Mouse (Mus musculus) intestine, postnatal 0 days (tissue): ENCODE measurements around the gene Swap70. TPM values are rescaled to one million over a fixed set of nuclear protein-coding genes. Genes with fewer than 3 reads are reported as not detected.
A peak's percentile ranks its signal among the peaks of the same experiment; 100 is the strongest.

ENCODE experiments used
- ATAC-seq: fragments of 200-750 bp; cut with Nextera tagmentation; 2 replicates; pipeline ENCODE4 v1.8.0; 2017; ENCODE audit warnings: mild to moderate bottlenecking, moderate TSS enrichment, moderate library complexity
- H3K27ac ChIP-seq: fragments of 300-500 bp; sonication (generic); 2 replicates; pipeline ENCODE4 v1.5.1; 2014; ENCODE audit warnings: mild to moderate bottlenecking, low read depth, low read length, moderate library complexity
- H3K27me3 ChIP-seq: fragments of 300-500 bp; sonication (generic); replicated peaks from 2 replicates; pipeline ENCODE4 v1.6.1; 2014; ENCODE audit warnings: low read length, mixed read lengths; ENCODE audit not compliant: control insufficient read depth, insufficient read depth
- H3K36me3 ChIP-seq: fragments of 300-500 bp; sonication (generic); 2 replicates; pipeline ENCODE4 v1.6.1; 2014; ENCODE audit warnings: mild to moderate bottlenecking, moderate library complexity; ENCODE audit not compliant: control insufficient read depth, insufficient read depth
- H3K4me1 ChIP-seq: fragments of 300-500 bp; sonication (generic); replicated peaks from 2 replicates; pipeline ENCODE4 v1.6.1; 2014; ENCODE audit warnings: antibody characterized with exemption, low read length, mixed read lengths; ENCODE audit not compliant: control insufficient read depth, insufficient read depth
- H3K4me2 ChIP-seq: fragments of 300-500 bp; sonication (generic); replicated peaks from 2 replicates; pipeline ENCODE4 v1.6.1; 2014; ENCODE audit warnings: low read depth, mild to moderate bottlenecking, moderate library complexity
- H3K4me3 ChIP-seq: fragments of 300-500 bp; sonication (generic); 2 replicates; pipeline ENCODE4 v1.5.1; 2014; ENCODE audit warnings: low read depth, low read length
- H3K9ac ChIP-seq: fragments of 300-500 bp; sonication (generic); 2 replicates; pipeline ENCODE4 v1.6.1; 2014; ENCODE audit warnings: mild to moderate bottlenecking, low read depth, low read length
- H3K9me3 ChIP-seq: fragments of 300-500 bp; sonication (generic); 2 replicates; pipeline ENCODE4 v1.6.1; 2016; ENCODE audit warnings: mixed run types; ENCODE audit not compliant: control insufficient read depth
- CTCF ChIP-seq: sonication (generic); IDR thresholded peaks from 2 replicates; pipeline ENCODE4 v1.5.1; 2016; ENCODE audit warnings: low read depth, mild to moderate bottlenecking, control low read depth, antibody characterized with exemption, moderate library complexity
- WGBS: fragments of 180-500 bp; shearing (Covaris S2); extraction: QIAGEN DNeasy Blood & Tissue Kit; methylation state at CpG from one replicate; pipeline ENCODE4 v1.1.7; 2014; 5-methylcytosine and 5-hydroxymethylcytosine counted together
- polyA plus RNA-seq: library from polyadenylated mRNA; unstranded; fragments of >200 nt; fragmentation: Nextera tagmentation; extraction: Ambion mirVana; gene quantifications from 2 replicates; pipeline ENCODE4 v1.2.1, GENCODE M21; 2015

Gene Swap70
- polyA plus RNA-seq, 1 experiment from 2014 or later, result 11.1 TPM

- Histone ChIP-seq H3K36me3 (peaks cover 19% of the 10 kb centered on the region), H3K4me3 (no peak overlapping the region), H3K27me3 (no peaks in the 10 kb centered on the region), H3K9me3 (no peaks in the 10 kb centered on the region), H3K4me2 (no peak overlapping the region), H3K4me1 (0 out of 2 replicates have a peak, but pooled peaks cover 4% of the 10 kb centered on the region), H3K27ac (no peak overlapping the region), H3K9ac (no peak overlapping the region)
- no peak for TF ChIP-seq CTCF
- ATAC-seq, result no peak
Observed at GRCm38 (mm10) chr7:110267014-110267413, 45.5 kb downstream of the Swap70 start.

GRCm38 (mm10) chr7:110267994-110268393 is 46.5 kb downstream of the Swap70 start:
- 95% methylated on average over 9 of the region's 9 CpGs for whole genome bisulfite sequencing
- no peak for ATAC-seq
- Histone ChIP-seq H3K27ac (no peak overlapping the region), H3K9me3 (no peaks in the 10 kb centered on the region), H3K4me3 (no peak overlapping the region), H3K4me1 (0 out of 2 replicates have a peak, but pooled peaks cover 4% of the 10 kb centered on the region), H3K36me3 (peaks cover 23% of the 10 kb centered on the region), H3K27me3 (no peaks in the 10 kb centered on the region), H3K4me2 (no peak overlapping the region), H3K9ac (no peak overlapping the region)
- TF ChIP-seq CTCF, result no peak

- Histone ChIP-seq H3K27ac (no peak overlapping the region), H3K27me3 (no peaks in the 10 kb centered on the region), H3K4me2 (no peak overlapping the region), H3K36me3 (peaks cover 28% of the 10 kb centered on the region), H3K4me1 (0 out of 2 replicates have a peak, but pooled peaks cover 4% of the 10 kb centered on the region), H3K9me3 (no peaks in the 10 kb centered on the region), H3K9ac (no peak overlapping the region), H3K4me3 (no peak overlapping the region)
- TF ChIP-seq CTCF, result 0 out of 2 replicates have a peak, but pooled peaks have one; percentile 5
- ATAC-seq, result no peak
- 85% methylated on average over 4 of the region's 4 CpGs for WGBS
Observed at GRCm38 (mm10) chr7:110268511-110268910, 47.0 kb downstream of the Swap70 start.

GRCm38 (mm10) chr7:110269777-110270176 is 48.3 kb downstream of the Swap70 start:
- WGBS, result 92% methylated on average over 14 of the region's 14 CpGs
- no peak for TF ChIP-seq CTCF
- no peak for ATAC-seq
- Histone ChIP-seq H3K27me3 (no peaks in the 10 kb centered on the region), H3K4me3 (no peak overlapping the region), H3K4me1 (0 out of 2 replicates have a peak, but pooled peaks cover 4% of the 10 kb centered on the region), H3K27ac (no peak overlapping the region), H3K9ac (no peak overlapping the region), H3K9me3 (no peaks in the 10 kb centered on the region), H3K36me3 (peaks cover 39% of the 10 kb centered on the region), H3K4me2 (no peak overlapping the region)

GRCm38 (mm10) chr7:110270455-110270854 is 48.9 kb downstream of the Swap70 start:
- WGBS, result 82% methylated on average over 7 of the region's 7 CpGs
- H3K27ac ChIP-seq, result no peak overlapping the region

GRCm38 (mm10) chr7:110271814-110272213 is 50.3 kb downstream of the Swap70 start:
- Histone ChIP-seq H3K4me1 (0 out of 2 replicates have a peak, but pooled peaks cover 4% of the 10 kb centered on the region), H3K36me3 (peaks cover 52% of the 10 kb centered on the region), H3K4me2 (no peak overlapping the region), H3K9ac (no peak overlapping the region), H3K27ac (no peak overlapping the region), H3K9me3 (no peaks in the 10 kb centered on the region), H3K27me3 (no peaks in the 10 kb centered on the region), H3K4me3 (no peak overlapping the region)
- ATAC-seq, result no peak
- 65% methylated on average over 9 of the region's 9 CpGs for WGBS
- no peak for TF ChIP-seq CTCF

More at GRCm38 (mm10) chr7:110270455-110270854, 48.9 kb downstream of the Swap70 start:
- H3K4me3 ChIP-seq, result no peak overlapping the region
- H3K9ac ChIP-seq, result no peak overlapping the region
- no peak for TF ChIP-seq CTCF
- no peak overlapping the region for H3K4me2 ChIP-seq
- peaks cover 41% of the 10 kb centered on the region for H3K36me3 ChIP-seq
- H3K27me3 ChIP-seq, result no peaks in the 10 kb centered on the region
- H3K9me3 ChIP-seq, result no peaks in the 10 kb centered on the region
- H3K4me1 ChIP-seq, result 0 out of 2 replicates have a peak, but pooled peaks cover 4% of the 10 kb centered on the region
- no peak for ATAC-seq
